Mouse (Mus musculus): Measurements from ENCODE around the gene Chadl. TPM values are rescaled to one million over a fixed set of nuclear protein-coding genes. Genes with fewer than 3 reads are reported as not detected.

Gene Chadl
- polyA plus RNA-seq, 1 experiment from 2014 or later, result 0.50 TPM

DNA sequence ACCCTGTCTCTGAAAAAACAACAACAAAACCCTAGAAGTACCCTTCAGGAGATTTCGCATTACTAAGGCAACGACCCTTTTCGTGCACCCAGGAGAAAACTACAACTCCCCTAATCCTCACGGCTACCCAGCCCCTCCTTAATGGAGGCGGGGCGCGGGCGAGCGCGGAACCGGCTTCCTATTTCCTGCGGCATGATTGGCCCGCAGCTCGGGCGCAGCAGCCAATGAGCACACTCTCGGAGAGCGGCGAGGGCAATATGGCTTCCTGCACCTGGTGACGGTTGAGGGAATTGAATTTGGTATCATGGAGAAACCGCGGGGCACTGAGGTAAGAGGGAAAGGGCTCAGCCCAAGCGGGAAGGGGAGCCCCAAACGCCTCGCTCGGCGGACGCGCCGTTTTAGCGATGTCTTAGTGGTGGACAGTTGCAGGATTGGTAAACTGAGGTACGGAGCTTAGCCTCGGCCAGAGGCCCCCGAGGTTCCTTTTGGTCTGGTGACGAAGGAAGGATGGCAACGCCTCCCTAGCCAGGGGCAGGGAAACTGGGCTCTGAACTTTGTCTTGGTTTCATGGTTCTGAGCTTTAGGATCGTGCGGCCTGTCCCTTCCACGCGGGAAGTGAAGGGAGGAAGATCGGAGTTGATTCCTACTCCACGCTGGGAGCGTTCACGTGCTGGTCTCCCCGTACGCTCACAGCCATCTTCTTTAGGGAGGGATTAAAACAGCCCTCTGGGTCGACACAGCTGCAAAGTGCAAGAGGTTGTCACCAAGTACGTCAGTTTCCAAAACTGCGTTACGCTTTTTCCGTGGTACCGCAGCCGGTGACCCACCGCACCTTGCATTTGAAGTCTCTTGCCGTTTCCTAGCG lies 33.2 kb downstream of the Chadl start, which contains the start of gene L3mbtl2:
Gene L3mbtl2, plus strand, starts transcription at position 193 of the 865 bp plus-strand sequence.
- Histone ChIP-seq H3K27me3 (no peaks in the 10 kb centered on the region), H3K4me3 (replicated peaks) (peak within 1 kb of the TSS; percentile 80), H3K9me3 (replicated peaks) (no peaks in the 10 kb centered on the region), H3K4me2 (peak within 1 kb of the TSS; percentile 93), H3K36me3 (replicated peaks) (peaks cover 21% of the 10 kb centered on the region), H3K4me1 (replicated peaks) (peaks cover 22% of the 10 kb centered on the region), H3K27ac (replicated peaks) (peak within 1 kb of the TSS; percentile 78), H3K9ac (peak within 1 kb of the TSS; percentile 81)
- WGBS (ENCODE audit: insufficient replicate concordance), result under 1% methylated on average over 55 of the region's 55 CpGs
- ATAC-seq (ENCODE audit: insufficient read depth), result peak; percentile 99

DNA sequence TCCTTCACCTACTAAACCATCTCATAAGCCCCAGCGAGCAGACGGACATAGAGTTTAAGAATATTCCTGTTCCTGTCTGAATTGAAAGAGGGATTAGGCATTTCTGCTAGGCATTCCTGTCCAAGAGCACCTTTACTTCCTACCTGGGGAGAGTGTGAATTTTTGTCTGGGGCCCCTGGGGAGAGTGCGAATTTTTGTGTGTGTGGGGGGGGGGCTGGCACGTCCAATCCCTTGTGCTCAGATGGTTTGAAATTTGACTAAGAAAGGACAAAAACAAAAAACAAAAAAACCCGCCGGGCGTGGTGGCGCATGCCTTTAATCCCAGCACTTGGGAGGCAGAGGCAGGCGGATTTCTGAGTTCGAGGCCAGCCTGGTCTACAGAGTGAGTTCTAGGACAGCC lies 33.8 kb downstream of the Chadl start:
- ATAC-seq (ENCODE audit: insufficient read depth), result no peak; the same call in 1 of the 2 replicates
- peaks cover 22% of the 10 kb centered on the region for H3K4me1 ChIP-seq (replicated peaks)
- H3K9ac ChIP-seq, result no peak overlapping the region
- no peak overlapping the region for H3K27ac ChIP-seq (replicated peaks)
- 53% methylated on average over 10 of the region's 10 CpGs for WGBS (ENCODE audit: insufficient replicate concordance)
- H3K4me3 ChIP-seq (replicated peaks), result peak overlapping the region; percentile 80
- H3K36me3 ChIP-seq (replicated peaks), result peaks cover 15% of the 10 kb centered on the region
- H3K27me3 ChIP-seq, result no peaks in the 10 kb centered on the region
- peak overlapping the region; percentile 93 for H3K4me2 ChIP-seq
- H3K9me3 ChIP-seq (replicated peaks), result no peaks in the 10 kb centered on the region

DNA sequence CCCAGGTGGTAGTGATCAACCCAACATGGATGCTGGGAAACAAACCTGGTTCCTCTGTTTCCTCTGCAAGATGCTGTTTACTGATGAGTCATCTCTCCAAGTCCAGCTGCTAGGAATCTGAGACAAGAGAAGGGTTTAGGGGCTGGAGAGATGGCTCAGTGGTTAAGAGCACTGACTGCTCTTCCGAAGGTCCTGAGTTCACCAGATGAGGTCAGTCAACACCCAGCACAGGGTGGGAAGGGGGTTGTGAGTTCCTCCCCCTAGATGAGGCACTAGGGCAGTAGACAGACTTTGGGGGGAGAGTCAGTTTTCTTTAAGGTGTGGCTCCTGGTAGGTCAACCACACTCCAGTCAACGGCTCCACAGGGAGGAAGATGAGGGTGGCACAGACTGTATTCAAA lies 35.4 kb downstream of the Chadl start:
- no peaks in the 10 kb centered on the region for H3K27me3 ChIP-seq
- WGBS (ENCODE audit: insufficient replicate concordance), result 69% methylated on average over 2 of the region's 2 CpGs
- H3K9ac ChIP-seq, result no peak overlapping the region
- no peaks in the 10 kb centered on the region for H3K36me3 ChIP-seq (replicated peaks)
- no peak overlapping the region for H3K4me3 ChIP-seq (replicated peaks)
- no peak overlapping the region for H3K27ac ChIP-seq (replicated peaks)
- no peak for ATAC-seq (ENCODE audit: insufficient read depth)
- no peak overlapping the region for H3K4me2 ChIP-seq
- H3K4me1 ChIP-seq (replicated peaks), result peaks cover 22% of the 10 kb centered on the region
- no peaks in the 10 kb centered on the region for H3K9me3 ChIP-seq (replicated peaks)

- Histone ChIP-seq H3K4me1 (replicated peaks) (no peaks in the 10 kb centered on the region), H3K9ac (no peak overlapping the region), H3K9me3 (replicated peaks) (no peaks in the 10 kb centered on the region), H3K36me3 (replicated peaks) (peaks cover 58% of the 10 kb centered on the region), H3K4me3 (replicated peaks) (no peak overlapping the region), H3K27me3 (no peaks in the 10 kb centered on the region), H3K27ac (replicated peaks) (no peak overlapping the region), H3K4me2 (no peak overlapping the region)
- WGBS (ENCODE audit: insufficient replicate concordance), result 90% methylated on average over 7 of the region's 7 CpGs
- no peak for ATAC-seq (ENCODE audit: insufficient read depth)
These were observed 46.5 kb downstream of the Chadl start for GRCm38 (mm10) chr15:81650636-81651035.

DNA sequence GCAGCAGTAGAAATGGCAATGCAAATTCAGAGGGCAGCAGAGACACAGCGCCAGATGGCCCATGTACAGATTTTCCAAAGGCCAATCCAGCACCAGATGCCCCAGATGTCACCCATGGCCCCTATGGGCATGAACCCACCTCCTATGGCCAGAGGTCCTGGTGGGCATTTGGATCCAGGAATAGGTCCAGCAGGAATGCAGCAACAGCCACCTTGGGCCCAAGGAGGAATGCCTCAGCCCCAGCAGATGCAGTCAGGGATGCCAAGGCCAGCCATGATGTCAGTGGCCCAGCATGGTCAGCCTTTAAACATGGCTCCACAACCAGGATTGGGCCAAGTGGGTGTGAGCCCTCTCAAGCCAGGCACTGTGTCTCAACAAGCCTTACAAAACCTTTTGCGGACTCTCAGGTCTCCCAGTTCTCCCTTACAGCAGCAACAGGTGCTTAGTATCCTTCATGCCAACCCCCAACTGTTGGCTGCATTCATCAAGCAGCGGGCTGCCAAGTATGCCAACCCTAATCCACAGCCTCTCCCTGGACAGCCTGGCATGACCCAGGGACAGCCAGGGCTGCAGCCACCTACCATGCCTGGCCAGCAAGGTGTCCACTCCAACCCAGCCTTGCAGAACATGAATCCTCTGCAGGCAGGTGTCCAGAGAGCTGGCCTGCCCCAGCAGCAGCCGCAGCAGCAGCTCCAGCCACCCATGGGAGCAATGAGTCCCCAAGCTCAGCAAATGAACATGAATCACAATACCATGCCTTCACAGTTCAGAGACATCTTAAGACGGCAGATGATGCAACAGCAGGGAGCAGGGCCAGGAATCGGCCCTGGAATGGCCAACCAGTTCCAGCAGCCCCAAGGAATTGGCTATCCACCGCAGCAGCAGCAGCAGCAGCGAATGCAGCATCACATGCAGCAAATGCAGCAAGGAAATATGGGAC lies 47.3 kb downstream of the Chadl start:
- Histone ChIP-seq H3K9ac (no peak overlapping the region), H3K9me3 (replicated peaks) (no peaks in the 10 kb centered on the region), H3K4me3 (replicated peaks) (no peak overlapping the region), H3K4me2 (no peak overlapping the region), H3K27ac (replicated peaks) (no peak overlapping the region), H3K36me3 (replicated peaks) (peaks cover 67% of the 10 kb centered on the region), H3K27me3 (no peaks in the 10 kb centered on the region), H3K4me1 (replicated peaks) (no peaks in the 10 kb centered on the region)
- no peak for ATAC-seq (ENCODE audit: insufficient read depth)
- 90% methylated on average over 8 of the region's 8 CpGs for WGBS (ENCODE audit: insufficient replicate concordance)

Other genes with a start within 250 kb of the Chadl start
- 195 and 226 TPM in 2 replicates for gene Rbx1, start 231.0 kb downstream of the Chadl start, polyA plus RNA-seq (2015; fragmentation: Nextera tagmentation; extraction: Ambion mirVana)
- 6.1 and 7.9 TPM in 2 replicates for gene Ep300, start 111.9 kb downstream of the Chadl start, polyA plus RNA-seq (2015; fragmentation: Nextera tagmentation; extraction: Ambion mirVana)
- gene L3mbtl2, start 33.4 kb downstream of the Chadl start, polyA plus RNA-seq (2015; fragmentation: Nextera tagmentation; extraction: Ambion mirVana), result 13.1 and 13.8 TPM in 2 replicates
- gene Zc3h7b, start 47.8 kb upstream of the Chadl start, polyA plus RNA-seq (2015; fragmentation: Nextera tagmentation; extraction: Ambion mirVana), result 5.0 and 5.1 TPM in 2 replicates
- 71.7 and 79.3 TPM in 2 replicates for gene Rangap1, start 48.2 kb upstream of the Chadl start, polyA plus RNA-seq (2015; fragmentation: Nextera tagmentation; extraction: Ambion mirVana)
- 6.2 and 8.1 TPM in 2 replicates for gene Tef, start 105.1 kb upstream of the Chadl start, polyA plus RNA-seq (2015; fragmentation: Nextera tagmentation; extraction: Ambion mirVana)
- gene Tob2, start 161.5 kb upstream of the Chadl start, polyA plus RNA-seq (2015; fragmentation: Nextera tagmentation; extraction: Ambion mirVana), result 11.1 and 12.2 TPM in 2 replicates
- 91.3 and 103 TPM in 2 replicates for gene Phf5a, start 174.6 kb upstream of the Chadl start, polyA plus RNA-seq (2015; fragmentation: Nextera tagmentation; extraction: Ambion mirVana)
- 98.9 and 107 TPM in 2 replicates for gene Aco2, start 175.0 kb upstream of the Chadl start, polyA plus RNA-seq (2015; fragmentation: Nextera tagmentation; extraction: Ambion mirVana)
- gene Polr3h, start 229.0 kb upstream of the Chadl start, polyA plus RNA-seq (2015; fragmentation: Nextera tagmentation; extraction: Ambion mirVana), result 56.9 and 68.4 TPM in 2 replicates
- 0.91 and 0.96 TPM in 2 replicates for gene Csdc2, start 239.5 kb upstream of the Chadl start, polyA plus RNA-seq (2015; fragmentation: Nextera tagmentation; extraction: Ambion mirVana)

Data from liver, embryonic 15.5 days (tissue).